Mouse (Mus musculus) thymus, adult 2 months (tissue): ENCODE measurements around the gene Kif6. TPM values are rescaled to one million over a fixed set of nuclear protein-coding genes. Genes with fewer than 3 reads are reported as not detected.

Source experiments
- DNase-seq: peaks from one replicate; pipeline ENCODE4 v3.0.0; 2021
- H3K27ac ChIP-seq: fragments of 200-500 bp; 2 replicates; pipeline ENCODE4 v1.5.1; 2012; ENCODE audit warnings: low read length, control low read depth; ENCODE audit not compliant: control insufficient read depth, insufficient read depth
- H3K27me3 ChIP-seq: fragments of 200-500 bp; 2 replicates; pipeline ENCODE4 v1.6.1; 2012; ENCODE audit warnings: mild to moderate bottlenecking, low read length, moderate library complexity, mixed read lengths; ENCODE audit not compliant: control insufficient read depth, insufficient read depth
- H3K36me3 ChIP-seq: fragments of 200-500 bp; 2 replicates; pipeline ENCODE4 v1.6.1; 2012; ENCODE audit warnings: mild to moderate bottlenecking, low read length, moderate library complexity; ENCODE audit not compliant: control insufficient read depth, insufficient read depth
- H3K4me1 ChIP-seq: fragments of 200-500 bp; replicated peaks from 2 replicates; pipeline ENCODE4 v1.6.1; 2012; ENCODE audit warnings: low read length; ENCODE audit not compliant: control insufficient read depth, insufficient read depth
- H3K4me3 ChIP-seq: fragments of 200-500 bp; 2 replicates; pipeline ENCODE4 v1.5.1; 2012; ENCODE audit warnings: mild to moderate bottlenecking, low read length, control low read depth, moderate library complexity; ENCODE audit not compliant: control insufficient read depth, insufficient read depth
- CTCF ChIP-seq: fragments of 200-500 bp; IDR thresholded peaks from 2 replicates; pipeline ENCODE4 v1.5.1; 2012; ENCODE audit warnings: mild to moderate bottlenecking, control low read depth, low read length, moderate library complexity, borderline replicate concordance; ENCODE audit not compliant: control insufficient read depth, poor library complexity, insufficient read depth; ENCODE audit errors: extremely low read depth
- POLR2A ChIP-seq: fragments of 200-500 bp; IDR thresholded peaks from 2 replicates; pipeline ENCODE4 v1.6.1; 2012; ENCODE audit warnings: mild to moderate bottlenecking, low read length, control low read depth, moderate library complexity; ENCODE audit not compliant: control insufficient read depth, poor library complexity, insufficient read depth; ENCODE audit errors: extremely low read depth
- WGBS: fragments of 180-500 bp; shearing (Covaris S2); methylation state at CpG from one replicate; pipeline ENCODE4 v1.1.7; 2018; 5-methylcytosine and 5-hydroxymethylcytosine counted together
- polyA plus RNA-seq: library from polyadenylated mRNA; depleted of rRNA; stranded (reverse); fragments of >200 nt; gene quantifications from 2 replicates; pipeline ENCODE4 v1.2.3, GENCODE M21; 2012

The Kif6 gene
- polyA plus RNA-seq, 1 experiment, result 0.54 TPM

DNA sequence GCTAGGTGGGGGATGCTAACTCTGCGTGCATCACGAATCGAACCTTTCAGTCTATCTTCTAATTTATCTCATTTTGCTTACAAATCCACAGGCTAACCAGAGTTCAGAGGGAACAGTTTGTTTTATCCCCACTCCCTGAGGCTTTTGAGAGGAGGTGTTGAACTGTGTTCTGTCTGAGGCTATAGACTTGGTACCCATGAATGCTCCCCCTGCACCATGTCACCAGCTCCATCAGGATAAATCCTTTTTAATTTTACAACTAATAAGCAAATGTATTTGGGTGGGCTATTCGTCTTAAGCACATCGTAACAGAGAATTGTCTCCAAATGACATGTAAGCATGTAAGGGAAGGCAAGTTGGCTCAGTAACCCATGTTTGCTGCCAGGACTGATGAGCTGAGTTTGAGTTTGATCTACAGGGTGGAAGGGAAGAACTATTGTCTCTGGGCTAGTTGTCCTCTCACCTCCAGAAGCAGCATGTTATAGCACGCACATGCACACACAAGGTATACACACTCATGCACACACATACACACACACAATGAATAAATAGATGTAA, 122.4 kb downstream of the Kif6 start:
- Histone ChIP-seq H3K27ac (no peak overlapping the region), H3K4me1 (no peaks in the 10 kb centered on the region), H3K27me3 (no peaks in the 10 kb centered on the region), H3K4me3 (no peak overlapping the region), H3K36me3 (no peaks in the 10 kb centered on the region)
- WGBS, result 95% methylated on average over 6 of the region's 6 CpGs
- DNase-seq, result no peak
- TF ChIP-seq CTCF (no peak), POLR2A (no peak)

DNA sequence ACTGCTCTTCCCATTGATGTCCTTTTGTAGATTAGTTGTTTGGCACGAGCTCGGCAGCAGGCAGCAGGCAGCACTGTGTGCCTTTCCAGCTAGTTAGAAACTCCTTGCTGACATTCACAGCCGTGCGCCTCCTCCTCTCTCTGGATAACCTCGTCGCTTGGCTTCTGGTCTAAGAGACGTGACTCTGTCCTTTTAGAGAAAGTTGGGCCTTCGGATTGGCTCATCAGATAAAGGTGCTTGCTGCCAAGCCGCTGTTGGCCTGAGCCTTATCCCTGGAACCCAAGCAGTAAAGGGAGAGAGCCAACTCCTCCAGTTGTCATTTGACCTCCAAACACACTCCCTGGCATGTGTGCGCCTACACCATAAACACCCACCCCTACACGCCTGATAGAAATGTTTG, 123.4 kb downstream of the Kif6 start:
- TF ChIP-seq CTCF (no peak), POLR2A (no peak)
- Histone ChIP-seq H3K27me3 (no peaks in the 10 kb centered on the region), H3K36me3 (no peaks in the 10 kb centered on the region), H3K4me1 (no peaks in the 10 kb centered on the region), H3K4me3 (no peak overlapping the region), H3K27ac (no peak overlapping the region)
- no peak for DNase-seq
- 78% methylated on average over 11 of the region's 11 CpGs for WGBS

DNA sequence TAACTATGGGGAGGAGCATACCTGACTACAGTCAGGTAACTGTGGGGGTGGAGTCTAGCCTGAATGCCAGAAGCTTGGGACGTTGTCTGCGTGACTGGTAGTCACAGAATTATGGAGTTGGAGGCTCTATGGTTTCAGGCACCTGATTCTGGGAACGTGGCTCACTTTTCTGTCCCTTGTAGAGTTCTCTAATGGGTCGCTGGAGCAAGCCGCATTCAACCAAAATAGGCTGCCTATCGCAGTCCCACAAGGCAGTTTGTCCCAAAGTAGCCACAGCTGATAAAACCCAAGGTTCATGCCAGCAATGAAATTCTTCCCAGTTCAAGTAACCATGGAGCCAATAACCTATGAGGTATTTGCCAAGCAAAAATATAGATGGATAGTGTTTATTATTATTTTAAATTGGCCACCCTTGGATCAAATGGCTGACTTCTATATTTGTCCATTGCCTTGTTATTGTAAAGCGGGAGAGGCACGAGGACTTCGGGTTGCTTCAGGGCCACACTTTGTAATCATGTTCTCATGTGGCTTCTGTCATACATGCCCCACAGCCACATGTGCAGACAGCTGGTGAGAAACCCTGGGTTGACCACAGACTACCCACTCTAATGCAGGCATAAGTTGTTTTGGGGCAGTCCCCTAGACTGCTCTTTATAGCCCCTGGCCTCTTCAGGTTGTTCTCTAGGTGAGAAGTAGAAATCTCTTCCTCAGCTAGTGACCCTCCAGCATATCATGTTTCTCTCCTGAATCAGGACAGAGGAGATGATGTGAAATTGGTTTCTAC, 125.2 kb downstream of the Kif6 start:
- 90% methylated on average over 9 of the region's 9 CpGs for WGBS
- H3K27ac ChIP-seq, result no peak overlapping the region
- TF ChIP-seq CTCF (no peak), POLR2A (no peak)
- no peak for DNase-seq
- H3K27me3 ChIP-seq, result no peaks in the 10 kb centered on the region
- H3K4me1 ChIP-seq, result no peaks in the 10 kb centered on the region
- no peak overlapping the region for H3K4me3 ChIP-seq
- H3K36me3 ChIP-seq, result no peaks in the 10 kb centered on the region

GRCm38 (mm10) chr17:49741172-49741571, 126.2 kb downstream of the Kif6 start:
- TF ChIP-seq POLR2A (no peak), CTCF (no peak)
- H3K36me3 ChIP-seq, result no peaks in the 10 kb centered on the region
- no peaks in the 10 kb centered on the region for H3K4me1 ChIP-seq
- no peak for DNase-seq
- 95% methylated on average over 4 of the region's 4 CpGs for WGBS
- H3K27me3 ChIP-seq, result no peaks in the 10 kb centered on the region
- no peak overlapping the region for H3K27ac ChIP-seq
- H3K4me3 ChIP-seq, result no peak overlapping the region

DNA sequence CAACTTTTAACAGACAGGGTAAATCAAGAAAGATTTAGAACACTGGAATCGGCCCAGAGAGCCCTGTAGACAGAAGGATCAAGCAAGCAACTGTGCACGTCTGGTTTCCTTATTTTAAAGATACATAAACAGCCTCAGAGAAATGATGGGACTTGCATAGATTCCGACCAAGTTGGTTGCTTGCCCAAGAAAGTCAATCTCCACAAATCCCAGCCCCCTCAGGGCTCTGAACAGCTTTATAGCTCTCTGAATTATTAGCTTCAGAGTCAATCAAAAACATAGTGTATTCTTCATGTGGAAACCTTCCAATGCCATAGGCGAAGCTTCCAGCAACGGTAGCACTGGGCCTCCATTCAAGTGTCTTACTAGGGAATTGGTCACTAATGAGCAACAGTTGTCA, 127.0 kb downstream of the Kif6 start:
- 89% methylated on average over 5 of the region's 5 CpGs for WGBS
- H3K4me1 ChIP-seq, result no peaks in the 10 kb centered on the region
- H3K4me3 ChIP-seq, result no peak overlapping the region
- H3K27ac ChIP-seq, result no peak overlapping the region
- DNase-seq, result no peak
- H3K27me3 ChIP-seq, result no peaks in the 10 kb centered on the region
- no peak for TF ChIP-seq CTCF
- no peak for TF ChIP-seq POLR2A
- H3K36me3 ChIP-seq, result no peaks in the 10 kb centered on the region

DNA sequence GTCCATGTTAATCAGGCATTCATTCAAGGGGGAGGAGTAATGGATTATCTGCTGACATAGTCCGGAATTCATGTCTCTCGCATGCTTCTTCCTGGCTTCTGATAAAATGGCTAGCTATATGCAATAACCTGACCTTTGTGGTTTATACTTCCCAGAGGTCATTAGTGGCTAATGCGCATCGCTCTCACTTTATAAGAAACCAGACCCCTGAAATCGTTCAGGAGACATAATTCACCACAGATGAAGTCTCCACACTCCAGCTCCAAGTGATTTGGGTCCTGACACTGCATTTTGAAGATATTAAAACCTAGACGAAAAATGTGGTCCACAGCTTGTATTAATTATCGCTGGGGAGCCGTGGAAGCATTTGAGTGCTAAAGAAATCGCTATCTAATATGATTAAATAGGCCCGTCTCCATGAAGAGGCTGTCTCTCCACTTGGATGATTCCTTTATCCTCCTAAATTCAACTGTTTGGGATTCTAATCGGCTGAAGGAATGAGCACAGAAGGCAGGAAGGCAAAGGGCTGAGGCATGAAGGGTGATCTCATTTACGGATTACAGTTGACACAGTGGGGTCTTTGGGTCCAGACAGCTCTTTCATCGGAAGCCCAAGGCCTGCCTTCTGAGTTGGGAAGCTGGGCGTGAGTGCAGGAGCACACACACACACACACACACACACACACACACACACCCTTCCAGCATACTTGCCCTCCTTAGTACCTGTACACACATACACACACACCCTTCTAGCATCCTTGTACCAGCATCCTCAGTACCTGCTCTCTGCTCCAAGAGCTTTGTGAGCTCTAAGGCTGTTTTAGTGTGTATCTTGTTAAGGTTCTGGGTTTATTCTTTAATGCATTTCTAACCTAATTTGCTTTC, 128.9 kb downstream of the Kif6 start:
- TF ChIP-seq POLR2A (no peak), CTCF (no peak)
- Histone ChIP-seq H3K27me3 (no peaks in the 10 kb centered on the region), H3K27ac (no peak overlapping the region), H3K36me3 (no peaks in the 10 kb centered on the region), H3K4me3 (no peak overlapping the region), H3K4me1 (no peaks in the 10 kb centered on the region)
- DNase-seq, result no peak
- WGBS, result 93% methylated on average over 14 of the region's 14 CpGs
